In the genomic region with DNA sequence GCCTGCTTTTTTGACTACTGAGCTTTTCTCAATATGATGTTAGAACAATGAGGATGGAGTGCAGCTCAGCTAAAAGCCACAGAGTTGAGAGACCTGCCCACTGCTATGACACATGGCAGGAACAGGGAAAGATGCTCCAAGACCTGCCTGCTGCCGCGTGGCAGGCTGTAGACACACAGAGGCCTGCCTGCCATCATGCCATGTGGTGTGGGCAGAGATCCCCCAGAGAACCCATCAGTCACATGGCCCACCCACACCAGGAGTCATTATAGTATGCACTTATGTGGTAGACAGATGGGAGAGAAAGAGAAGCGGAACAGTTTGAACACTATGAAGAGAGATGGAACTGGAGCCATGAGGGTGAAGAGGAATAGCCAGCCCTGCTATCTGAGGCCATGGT, we compare ENCODE assay signal across 31 mouse cellular contexts. TPM values are rescaled to one million over a fixed set of nuclear protein-coding genes. Genes with fewer than 3 reads are reported as not detected.
"Had no signal": no experiment of that assay in that cellular context is flagged by ENCODE, and none has a peak within 500 bp of the region (broad histone marks: within the 10 kb centered on the region; RNA-seq: fewer than 3 reads in every experiment).

No protein-coding gene starts in this region.

- DNase-seq: kidney, adult 11 months; kidney, adult 8-10 months; kidney, postnatal 10 days; kidney, postnatal 36 days; left cerebral cortex, postnatal 4 days; liver; lung, adult 18-20 months; lung, postnatal 10 days; lung, postnatal 36 days; midbrain, embryonic 14.5 days; right cerebral cortex, postnatal 14 days; right cerebral cortex, postnatal 4 days; thymus, adult 18-20 months; thymus, postnatal 36 days had no signal

- H3K4me1 ChIP-seq: intestine, embryonic 15.5 days; kidney, embryonic 15.5 days; limb, embryonic 13.5 days; liver, embryonic 12.5 days; liver, embryonic 15.5 days; lung, embryonic 15.5 days had no signal

- H3K27me3 ChIP-seq: intestine, embryonic 15.5 days; kidney, embryonic 15.5 days; limb, embryonic 13.5 days; liver, embryonic 12.5 days; liver, embryonic 15.5 days; lung, embryonic 15.5 days had no signal

- H3K36me3 ChIP-seq: intestine, embryonic 15.5 days; kidney, embryonic 15.5 days; limb, embryonic 13.5 days; liver, embryonic 12.5 days; liver, embryonic 15.5 days; lung, embryonic 15.5 days had no signal

- H3K4me2 ChIP-seq: intestine, embryonic 15.5 days; kidney, embryonic 15.5 days; limb, embryonic 13.5 days; liver, embryonic 12.5 days; liver, embryonic 15.5 days; lung, embryonic 15.5 days; midbrain, embryonic 11.5 days had no signal

- ATAC-seq: intestine, embryonic 15.5 days; liver, embryonic 12.5 days had no signal

- H3K27ac ChIP-seq: intestine, embryonic 15.5 days; kidney, embryonic 15.5 days; limb, embryonic 13.5 days; liver, embryonic 12.5 days; liver, embryonic 15.5 days; lung, embryonic 15.5 days; stomach, postnatal 0 days had no signal

- H3K9ac ChIP-seq: intestine, embryonic 15.5 days; kidney, embryonic 15.5 days; limb, embryonic 13.5 days; liver, embryonic 12.5 days; liver, embryonic 15.5 days; lung, embryonic 15.5 days had no signal

- H3K4me3 ChIP-seq: intestine, embryonic 15.5 days; kidney, embryonic 15.5 days; limb, embryonic 13.5 days; liver, embryonic 12.5 days; liver, embryonic 15.5 days; lung, embryonic 15.5 days had no signal

- H3K9me3 ChIP-seq: intestine, embryonic 15.5 days; kidney, embryonic 15.5 days; limb, embryonic 13.5 days; liver, embryonic 15.5 days; lung, embryonic 15.5 days had no signal

RNA-seq across cellular contexts. Expression of a gene that starts 13.4 kb away (rescaled TPM):
- total RNA-seq: left cerebral cortex, postnatal 14 days; left cerebral cortex, postnatal 4 days; megakaryocyte progenitor cell, adult 5-6 weeks; megakaryocyte-erythroid progenitor cell, adult 5-6 weeks; midbrain, postnatal 0 days had no signal
- polyA plus RNA-seq: intestine, embryonic 15.5 days; kidney, embryonic 15.5 days; limb, embryonic 13.5 days; liver, embryonic 12.5 days; liver, embryonic 15.5 days; midbrain, embryonic 11.5 days; midbrain, embryonic 14.5 days; midbrain, postnatal 0 days; neural tube, embryonic 11.5 days; neural tube, embryonic 14.5 days; stomach, embryonic 14.5 days; stomach, postnatal 0 days had no signal

RNA-seq across cellular contexts. Expression of a gene that starts 15.6 kb away (rescaled TPM):
- total RNA-seq: midbrain, postnatal 0 days had no signal
- polyA plus RNA-seq: kidney, embryonic 15.5 days; liver, embryonic 12.5 days; midbrain, embryonic 11.5 days; midbrain, embryonic 14.5 days; midbrain, postnatal 0 days; neural tube, embryonic 11.5 days; neural tube, embryonic 14.5 days had no signal

RNA-seq across cellular contexts. Expression of a gene that starts 27.9 kb away (rescaled TPM):
- total RNA-seq: left cerebral cortex, adult 8-10 months; left cerebral cortex, postnatal 14 days; left cerebral cortex, postnatal 4 days; megakaryocyte progenitor cell, adult 5-6 weeks; megakaryocyte-erythroid progenitor cell, adult 5-6 weeks; midbrain, postnatal 0 days had no signal
- polyA plus RNA-seq: intestine, embryonic 15.5 days; kidney, embryonic 15.5 days; limb, embryonic 13.5 days; liver, embryonic 12.5 days; liver, embryonic 15.5 days; midbrain, embryonic 11.5 days; midbrain, embryonic 14.5 days; midbrain, postnatal 0 days; neural tube, embryonic 11.5 days; neural tube, embryonic 14.5 days; stomach, embryonic 14.5 days; stomach, postnatal 0 days; urinary bladder, adult 2 months had no signal
